Mouse (Mus musculus) olfactory bulb, adult 2 months (tissue): ENCODE data around the gene Vars. TPM values are rescaled to one million over a fixed set of nuclear protein-coding genes. Genes with fewer than 3 reads are reported as not detected.

Experiments
- H3K27ac ChIP-seq: fragments of 200-500 bp; 2 replicates; pipeline ENCODE4 v1.5.1; 2012; ENCODE audit warnings: low read depth, low read length; ENCODE audit not compliant: insufficient read depth
- H3K4me1 ChIP-seq: fragments of 200-500 bp; 2 replicates; pipeline ENCODE4 v1.6.1; 2012; ENCODE audit warnings: low read length; ENCODE audit not compliant: control insufficient read depth, insufficient read depth
- H3K4me3 ChIP-seq: fragments of 200-500 bp; 2 replicates; pipeline ENCODE4 v1.5.1; 2012; ENCODE audit warnings: mild to moderate bottlenecking, low read depth, low read length, moderate library complexity; ENCODE audit not compliant: insufficient read depth
- CTCF ChIP-seq: fragments of 200-500 bp; IDR thresholded peaks from 2 replicates; pipeline ENCODE4 v1.5.1; 2012; ENCODE audit warnings: low read depth, mild to moderate bottlenecking, low read length, moderate library complexity; ENCODE audit not compliant: insufficient read depth
- POLR2A ChIP-seq: fragments of 200-500 bp; IDR thresholded peaks from 2 replicates; pipeline ENCODE4 v1.6.1; 2012; ENCODE audit warnings: mild to moderate bottlenecking, low read depth, low read length, moderate library complexity; ENCODE audit not compliant: insufficient read depth
- WGBS: fragments of 180-500 bp; shearing (Covaris S2); methylation state at CpG from one replicate; pipeline ENCODE4 v1.1.7; 2018; 5-methylcytosine and 5-hydroxymethylcytosine counted together
- polyA plus RNA-seq: library from polyadenylated mRNA; stranded (reverse); fragments of >200 nt; gene quantifications from 2 replicates; pipeline ENCODE4 v1.2.4, GENCODE M21; 2012; ENCODE audit warnings: low replicate concordance; ENCODE audit not compliant: missing spikeins, insufficient read depth, insufficient read length

The Vars gene
- polyA plus RNA-seq, 1 experiment: not detected

GRCm38 (mm10) chr17:35050126-35050750 is 49.5 kb downstream of the Vars start:
- Histone ChIP-seq H3K4me3 (peak overlapping the region; percentile 47), H3K4me1 (peaks cover 33% of the 10 kb centered on the region), H3K27ac (peak overlapping the region; percentile 47; the same call in 1 of the 2 replicates)
- WGBS: 12% methylated on average over 27 of the region's 27 CpGs
- TF ChIP-seq POLR2A: no peak
- TF ChIP-seq CTCF: no peak

DNA sequence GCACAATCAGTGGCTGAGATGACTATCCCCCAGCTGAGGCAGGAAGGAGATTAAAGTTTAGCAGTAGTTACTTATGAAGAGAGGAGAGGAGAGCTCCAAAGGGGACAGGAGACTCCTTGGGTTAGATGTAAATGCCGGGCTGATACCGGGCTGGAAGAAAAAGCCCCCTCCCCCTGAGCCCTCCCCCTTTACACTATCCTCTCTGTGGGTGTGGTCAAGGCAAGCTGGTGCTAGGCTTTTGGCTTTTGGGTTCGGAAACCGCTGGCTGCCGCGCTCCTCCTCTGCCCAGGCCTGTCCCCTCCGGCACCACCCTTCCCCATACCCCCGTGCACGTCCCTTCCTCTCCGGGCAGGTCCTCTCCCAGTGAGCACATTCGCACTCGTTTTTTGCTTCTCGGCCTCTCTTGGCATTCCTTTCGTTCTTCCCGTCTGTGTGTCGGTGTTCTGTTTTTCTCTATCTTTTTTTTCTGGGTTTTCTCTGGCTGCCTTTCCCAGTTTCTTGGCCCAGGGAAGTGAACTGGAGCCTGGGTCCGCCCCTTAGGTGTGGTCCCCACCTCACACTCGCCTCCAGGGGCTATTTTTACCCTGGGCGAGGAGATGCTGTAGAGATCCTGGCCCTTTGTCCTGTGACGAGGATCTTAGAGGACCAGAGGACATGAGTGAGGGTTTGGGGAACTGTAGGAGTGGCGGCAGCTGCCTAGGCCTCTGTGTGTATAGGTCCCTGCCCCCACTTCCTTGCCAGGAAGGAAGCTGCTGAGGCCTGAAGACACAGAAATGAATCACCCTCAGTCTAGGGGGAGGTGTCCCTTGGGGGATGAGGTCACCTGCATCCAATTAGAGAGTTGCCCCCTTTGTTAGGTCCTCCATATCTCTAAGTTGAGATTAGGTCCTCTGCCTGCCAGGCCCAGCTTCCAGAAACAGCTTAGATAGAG is 50.6 kb downstream of the Vars start:
- no peak for TF ChIP-seq CTCF
- no peak for TF ChIP-seq POLR2A
- Histone ChIP-seq H3K27ac (peak overlapping the region; percentile 41), H3K4me1 (peaks cover 27% of the 10 kb centered on the region), H3K4me3 (peak overlapping the region; percentile 47)
- WGBS: 25% methylated on average over 21 of the region's 21 CpGs

- TF ChIP-seq POLR2A (no peak), CTCF (no peak)
- 0 out of 2 replicates have a peak overlapping the region, but pooled peaks have one; percentile 41 for H3K27ac ChIP-seq
- peaks cover 24% of the 10 kb centered on the region for H3K4me1 ChIP-seq
- no peak overlapping the region for H3K4me3 ChIP-seq
- WGBS: 79% methylated on average over 12 of the region's 12 CpGs
Observed at GRCm38 (mm10) chr17:35052271-35052798, 51.5 kb downstream of the Vars start.

GRCm38 (mm10) chr17:35055691-35056495 is 55.1 kb downstream of the Vars start:
- no peak overlapping the region for H3K4me3 ChIP-seq
- TF ChIP-seq CTCF (no peak), POLR2A (no peak)
- 94% methylated on average over 7 of the region's 7 CpGs for WGBS
- no peak overlapping the region for H3K27ac ChIP-seq
- peaks cover 20% of the 10 kb centered on the region for H3K4me1 ChIP-seq

DNA sequence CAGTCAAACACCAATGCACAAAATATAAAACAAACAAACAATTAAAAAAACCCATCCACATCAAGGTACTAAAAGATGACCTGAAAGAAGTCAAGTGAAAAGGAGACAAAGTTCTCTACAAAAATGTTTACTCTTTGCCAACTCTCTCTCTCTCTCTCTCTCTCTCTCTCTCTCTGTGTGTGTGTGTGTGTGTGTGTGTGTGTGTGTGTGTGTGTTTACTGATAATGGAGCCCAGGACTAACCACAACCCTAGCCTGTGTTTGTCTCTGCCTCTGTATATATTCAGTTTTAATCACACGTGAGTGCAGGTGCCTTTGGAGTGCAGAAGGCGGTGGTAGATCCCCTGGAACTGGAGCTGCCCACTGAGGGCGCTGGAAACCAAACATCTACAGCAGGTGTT is 56.3 kb downstream of the Vars start:
- Histone ChIP-seq H3K4me1 (peaks cover 12% of the 10 kb centered on the region; the same call in 1 of the 2 replicates), H3K27ac (no peak overlapping the region), H3K4me3 (no peak overlapping the region)
- no peak for TF ChIP-seq CTCF
- no peak for TF ChIP-seq POLR2A
- WGBS: 91% methylated on average over 3 of the region's 3 CpGs

GRCm38 (mm10) chr17:35058316-35058715 is 57.5 kb downstream of the Vars start:
- TF ChIP-seq CTCF: no peak
- TF ChIP-seq POLR2A: no peak
- no peak overlapping the region for H3K27ac ChIP-seq
- no peak overlapping the region for H3K4me3 ChIP-seq
- WGBS: 71% methylated on average over 9 of the region's 9 CpGs
- peaks cover 10% of the 10 kb centered on the region; the same call in 1 of the 2 replicates for H3K4me1 ChIP-seq

DNA sequence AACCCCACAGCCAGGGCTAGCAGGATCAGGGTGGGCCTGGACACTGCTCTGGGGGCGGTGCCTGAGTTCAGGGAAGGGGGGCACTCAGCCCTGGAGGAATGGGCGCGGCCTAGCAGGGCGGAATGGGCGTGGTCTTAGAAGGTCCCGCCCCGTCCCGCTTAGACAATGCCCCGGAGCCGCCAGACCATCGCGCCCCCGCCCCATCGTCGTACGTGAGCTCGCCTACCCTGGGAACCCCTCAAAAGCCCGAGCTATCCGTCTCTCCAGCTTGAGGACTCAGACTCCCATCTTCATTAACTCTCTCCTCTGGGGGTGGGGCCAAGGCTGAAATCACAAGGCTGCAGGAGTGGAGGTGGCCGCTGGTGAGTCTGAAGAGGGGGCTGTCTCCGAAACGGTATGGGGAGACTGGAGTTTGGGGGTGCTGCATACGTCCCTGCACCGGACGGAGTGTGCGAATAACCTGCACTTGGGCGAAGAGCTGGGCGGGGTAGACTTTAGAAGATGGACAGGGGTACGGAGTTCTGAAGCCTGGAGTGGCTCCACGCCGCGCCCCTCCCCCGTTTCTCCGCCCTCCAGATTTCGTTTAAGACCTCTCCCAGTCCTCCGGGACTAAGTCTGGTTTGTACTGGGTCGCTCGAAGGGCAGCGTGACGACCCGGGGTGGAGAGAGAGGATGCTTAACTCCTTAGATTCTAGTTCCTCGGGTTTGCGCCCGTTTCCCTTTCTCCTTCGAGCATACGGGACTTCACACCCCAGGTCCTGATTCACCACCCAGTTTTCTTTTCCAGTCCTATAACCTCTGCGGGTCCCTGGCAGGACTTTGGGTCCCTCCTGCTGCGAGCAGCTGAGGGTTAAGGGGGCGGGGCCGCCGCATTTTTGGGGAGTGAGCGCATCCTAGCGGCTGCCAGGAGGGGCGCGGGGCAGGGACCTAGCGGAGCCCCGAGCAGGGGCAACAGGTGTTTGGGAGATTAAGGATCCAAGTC is 58.4 kb downstream of the Vars start, which contains the start of gene Ddah2:
Gene Ddah2 (plus strand): TSS at position 125 of the 982 bp plus-strand sequence.
- Histone ChIP-seq H3K4me3 (peak within 1 kb of the TSS; percentile 78), H3K27ac (peak within 1 kb of the TSS; percentile 4; the same call in 1 of the 2 replicates), H3K4me1 (peaks cover 10% of the 10 kb centered on the region; the same call in 1 of the 2 replicates)
- no peak; the same call in 1 of the 2 replicates for TF ChIP-seq POLR2A
- peak; percentile 86 for TF ChIP-seq CTCF
- WGBS: under 1% methylated on average over 57 of the region's 57 CpGs

- WGBS: 15% methylated on average over 14 of the region's 14 CpGs
- Histone ChIP-seq H3K27ac (no peak overlapping the region), H3K4me1 (peaks cover 12% of the 10 kb centered on the region; the same call in 1 of the 2 replicates), H3K4me3 (peak overlapping the region; percentile 78; the same call in 1 of the 2 replicates)
- TF ChIP-seq POLR2A (no peak), CTCF (no peak)
Observed at GRCm38 (mm10) chr17:35060071-35060470, 59.3 kb downstream of the Vars start.
